In genomic region chr6:89707240-89707639, GRCm38 (mm10) we compare ENCODE assay signal across 25 mouse cellular contexts. TPM values are rescaled to one million over a fixed set of nuclear protein-coding genes. Genes with fewer than 3 reads are reported as not detected.
DNase-seq lines count a peak whose midpoint lies in the region; TF ChIP-seq lines count a peak whose summit lies in the region.
"Had no signal": no experiment of that assay in that cellular context is flagged by ENCODE, and none has a peak within 500 bp of the region (broad histone marks: within the 10 kb centered on the region; RNA-seq: fewer than 3 reads in every experiment).

TSS of gene Vmn1r40 (plus strand) at chr6:89707540.

- H3K27ac ChIP-seq in embryonic fibroblast, embryonic 13.5 days (ENCODE audit: insufficient read depth, low read length): peak within 1 kb of the TSS; percentile 61

- TF ChIP-seq CTCF in embryonic fibroblast, embryonic 13.5 days (IDR thresholded peaks at IDR 0.05; ENCODE audit: borderline replicate concordance, insufficient read depth, low read length): no peak

- DNase-seq in NIH3T3 (ENCODE audit: low read depth): peak; percentile 6
- DNase-seq in Muller cell, postnatal 12 days (ENCODE audit: inconsistent ontology term): no peak
- DNase-seq in layer of hippocampus, adult 18-20 months (ENCODE audit: low spot score in 2 of 2): no peak
- DNase-seq: adrenal gland, postnatal 25 days; B cell, adult 2 months; cerebellum, adult 11 months; cerebellum, adult 11-12 months; cerebellum, adult 18-20 months; cerebellum, adult 2 months; cerebellum, adult 8-10 months had no signal

- TF ChIP-seq POLR2A in embryonic fibroblast, embryonic 13.5 days (IDR thresholded peaks at IDR 0.05; ENCODE audit: low read depth, low read length): no peak

- H3K4me3 ChIP-seq in embryonic fibroblast, embryonic 13.5 days (ENCODE audit: insufficient read depth, low read length): no peak within 1 kb of the TSS

- H3K4me1 ChIP-seq in embryonic fibroblast, embryonic 13.5 days (ENCODE audit: control insufficient read depth, insufficient read depth, low read length): 0 out of 2 replicates have a peak, but pooled peaks cover 3% of the 10 kb centered on the region

RNA-seq across cellular contexts. Expression of gene Vmn1r40, which starts in this region (rescaled TPM):
- polyA plus RNA-seq in embryonic fibroblast, embryonic 13.5 days (2011; ENCODE audit: insufficient read length, low read depth, missing spikeins): not detected in 2 replicates
- not detected for total RNA-seq in layer of hippocampus, adult 18-20 months (2021)
- total RNA-seq: adrenal gland, adult 18-20 months; adrenal gland, adult 2 months; adrenal gland, adult 8-10 months; adrenal gland, postnatal 10 days; adrenal gland, postnatal 14 days; adrenal gland, postnatal 25 days; adrenal gland, postnatal 36 days; adrenal gland, postnatal 4 days; CH12.LX; ES-E14; MEL had no signal
- polyA plus RNA-seq: activated CD4-positive, CD25-positive, alpha-beta regulatory T cell, adult 4 months; adrenal gland, adult 2 months; C2C12; CD4-positive, CD25-positive, alpha-beta regulatory T cell, adult 4 months; cerebellum, adult 2 months; G1E had no signal
